Mouse (Mus musculus) CD4-positive, CD25-positive, alpha-beta regulatory T cell, adult 4 months (primary cell): ENCODE measurements around the gene Myoz1. TPM values are rescaled to one million over a fixed set of nuclear protein-coding genes. Genes with fewer than 3 reads are reported as not detected.
"Not testable (repeated sequence)": the region's sequence is repeated elsewhere in the genome, so short reads cannot be mapped to it uniquely, and the experiment has no call there.

Experiments
- ATAC-seq: one replicate; pipeline ENCODE4 v1.8.0; 2017
- polyA plus RNA-seq, 2 experiments: library from polyadenylated mRNA; unstranded; fragments of 100-300 nt; shearing (Covaris generic); gene quantifications; one replicate each; pipeline ENCODE4 v1.2.1; 2017

Myoz1 gene
- polyA plus RNA-seq = not detected

DNA sequence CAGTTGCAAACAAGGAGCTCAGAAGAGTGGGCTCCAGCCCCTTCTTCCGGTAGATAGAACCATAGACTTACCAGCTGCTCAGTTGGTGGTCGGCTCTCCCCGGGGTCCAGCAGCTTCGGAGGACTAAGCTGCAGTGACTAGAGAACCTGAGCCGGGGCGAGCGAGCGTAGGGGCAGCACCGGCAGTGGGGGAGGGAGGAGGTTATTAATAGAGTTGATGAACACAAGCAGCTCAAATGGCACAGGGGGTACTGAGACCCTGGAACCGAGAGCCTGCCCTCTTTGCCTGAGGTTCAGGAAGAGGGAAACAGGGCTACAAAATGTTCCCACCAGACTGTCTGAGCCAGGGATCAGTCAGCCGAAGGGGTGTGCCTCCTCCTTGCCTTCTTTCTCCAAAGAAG is at the start of gene Myoz1:
TSS of gene Myoz1 (minus strand) at position 180 of the 400 bp plus-strand sequence.
- ATAC-seq = no peak

DNA sequence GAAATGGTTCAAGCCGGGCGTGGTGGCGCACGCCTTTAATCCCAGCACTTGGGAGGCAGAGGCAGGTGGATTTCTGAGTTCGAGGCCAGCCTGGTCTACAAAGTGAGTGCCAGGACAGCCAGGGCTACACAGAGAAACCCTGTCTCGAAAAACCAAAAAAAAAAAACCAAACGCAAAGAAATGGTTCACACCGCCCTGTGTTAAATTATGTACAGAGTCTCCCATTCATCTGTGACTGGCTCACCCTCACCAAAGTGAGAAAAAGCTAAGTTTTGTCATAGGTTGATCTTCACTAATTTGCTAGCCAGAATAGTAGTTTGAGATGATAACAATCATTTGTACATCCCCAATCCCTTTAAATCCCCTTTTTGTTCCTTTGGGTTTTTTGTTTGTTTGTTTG is 47.1 kb upstream of the Myoz1 start:
- not testable (repeated sequence) for ATAC-seq

DNA sequence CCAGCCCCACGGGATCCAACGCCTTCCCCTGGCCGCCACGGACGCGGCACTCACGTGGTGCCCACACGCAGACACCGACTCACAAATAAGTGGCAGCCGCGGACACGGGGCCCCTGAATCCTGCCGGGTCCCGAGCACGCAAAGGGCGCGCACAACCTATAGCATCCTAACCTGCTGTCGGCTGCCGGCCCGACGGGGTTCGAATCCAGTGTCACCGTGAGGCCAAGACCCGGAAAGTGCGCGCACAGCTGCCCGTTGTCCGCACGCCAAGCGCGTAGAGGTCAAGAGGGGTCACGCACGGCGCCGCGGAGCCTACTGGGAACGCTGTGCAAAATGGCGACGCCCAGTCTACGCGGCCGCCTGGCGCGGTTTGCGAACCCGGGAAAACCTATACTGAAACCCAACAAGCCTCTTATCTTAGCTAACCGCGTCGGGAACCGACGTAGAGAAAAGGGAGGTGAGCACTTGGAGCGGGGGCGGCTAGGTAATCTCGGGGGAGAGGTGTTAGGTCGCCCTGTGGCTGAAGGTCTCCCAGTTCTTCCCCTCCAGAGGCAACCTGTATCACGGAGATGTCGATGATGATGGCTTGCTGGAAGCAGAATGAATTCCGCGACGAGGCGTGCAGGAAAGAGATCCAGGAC is 46.5 kb upstream of the Myoz1 start, which contains the start of gene Chchd1:
TSS of gene Chchd1 (plus strand) at position 266 of the 641 bp plus-strand sequence.
- ATAC-seq = peak; percentile 69

DNA sequence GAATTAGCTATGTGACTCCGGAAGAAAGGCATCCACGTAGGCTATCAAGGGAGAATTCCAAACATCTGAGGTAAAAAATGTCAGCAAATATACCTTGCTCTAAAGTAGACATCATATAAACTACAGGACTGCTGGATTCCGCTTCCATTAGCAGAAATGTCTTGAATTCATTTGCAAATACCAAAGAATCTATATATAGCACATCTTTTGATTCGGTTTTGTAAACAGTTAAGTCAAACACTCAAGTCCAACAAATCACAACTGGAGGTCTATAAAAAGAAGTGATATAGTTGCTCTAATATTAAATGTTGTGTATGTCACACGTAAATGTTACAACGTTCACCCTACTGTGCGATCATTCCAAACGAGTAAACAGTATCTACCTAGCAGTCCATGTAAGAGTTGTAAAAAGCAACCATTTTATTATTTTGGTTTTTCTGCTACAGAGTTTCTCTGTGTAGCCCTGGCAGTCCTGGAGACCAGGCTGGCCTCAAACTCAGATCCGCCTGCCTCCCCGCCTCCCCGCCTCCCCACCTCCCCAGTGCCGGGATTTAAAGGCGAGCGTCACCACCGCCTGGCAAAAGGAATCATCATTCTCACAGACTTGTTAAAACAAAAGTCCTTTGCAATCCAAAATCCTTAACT is 45.9 kb upstream of the Myoz1 start:
- ATAC-seq = peak; percentile 20

DNA sequence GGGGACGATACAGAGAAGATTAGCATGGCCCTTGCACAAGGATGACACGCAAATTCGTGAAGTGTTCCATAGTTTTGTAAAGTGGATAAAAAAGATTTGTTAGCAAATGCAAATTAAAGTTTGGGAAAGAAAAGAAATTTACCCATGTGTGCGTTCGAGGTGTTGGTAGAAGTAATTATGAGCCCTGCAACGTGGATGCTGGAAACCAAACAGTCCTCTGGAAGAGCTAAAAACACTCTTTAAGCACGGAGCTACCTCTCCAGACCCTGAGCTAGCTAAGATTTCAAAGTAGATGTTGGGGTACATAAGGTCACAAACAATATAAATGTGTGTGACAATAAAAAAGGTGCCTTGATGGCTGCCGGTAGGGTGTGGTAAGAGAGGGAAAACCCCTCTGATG is 45.2 kb upstream of the Myoz1 start:
- no peak for ATAC-seq

DNA sequence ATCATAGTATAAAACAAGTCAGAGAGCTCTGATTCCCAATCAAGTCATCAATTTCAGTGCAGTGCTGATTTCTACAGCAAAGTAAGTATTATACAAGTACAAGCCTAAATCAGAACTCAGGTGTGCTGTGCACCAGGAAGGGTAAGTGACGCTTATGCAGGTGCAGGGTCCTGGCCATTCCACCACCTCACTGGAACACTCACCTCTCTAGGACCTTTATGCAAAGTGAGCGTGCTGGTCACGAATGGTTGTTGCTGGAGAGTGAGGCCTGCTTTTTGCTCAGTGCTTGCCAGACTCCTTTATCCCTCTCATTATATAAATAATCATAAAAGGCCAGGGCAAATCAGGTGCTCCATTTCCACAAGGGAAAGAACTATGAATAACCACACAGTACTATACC is 44.0 kb upstream of the Myoz1 start:
- no peak for ATAC-seq

DNA sequence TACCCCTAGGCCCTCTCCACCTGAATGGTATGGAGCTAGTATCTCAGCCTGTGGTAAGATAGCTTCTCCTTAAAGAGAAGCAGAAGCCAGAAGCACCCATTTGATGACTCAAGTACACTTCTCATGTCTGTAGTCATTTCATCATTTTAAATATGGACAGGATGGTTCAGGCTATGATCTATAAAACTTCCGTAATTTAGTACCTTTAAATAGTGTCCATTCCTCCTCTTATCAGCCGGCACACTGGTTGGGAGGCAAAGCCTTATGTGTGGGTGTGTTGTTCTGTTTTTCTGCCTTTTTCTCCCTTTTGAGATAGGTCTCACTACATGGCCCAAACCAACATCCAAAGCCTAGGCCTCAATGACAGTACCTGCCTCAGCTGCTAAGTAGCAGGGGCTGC is 42.2 kb upstream of the Myoz1 start:
- ATAC-seq = no peak

DNA sequence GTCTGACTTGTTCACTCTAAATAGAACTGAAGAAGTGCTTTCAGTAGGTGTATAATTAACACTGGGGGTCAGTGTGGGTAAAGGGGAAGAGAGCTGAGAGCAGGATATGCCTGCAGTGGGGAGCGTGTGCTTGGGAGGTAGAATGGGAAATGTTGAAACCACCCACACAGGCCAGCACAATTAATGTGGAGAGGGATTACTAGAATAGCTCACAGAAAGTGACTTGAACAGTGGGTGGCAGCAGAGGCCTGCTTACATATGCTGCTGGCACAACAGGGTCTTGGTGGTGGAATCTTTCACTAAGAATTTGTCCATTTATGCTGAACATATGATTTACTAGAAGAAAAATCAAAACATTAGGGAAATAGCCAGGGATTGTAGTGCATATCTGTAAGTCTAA is 40.6 kb upstream of the Myoz1 start:
- ATAC-seq = no peak

DNA sequence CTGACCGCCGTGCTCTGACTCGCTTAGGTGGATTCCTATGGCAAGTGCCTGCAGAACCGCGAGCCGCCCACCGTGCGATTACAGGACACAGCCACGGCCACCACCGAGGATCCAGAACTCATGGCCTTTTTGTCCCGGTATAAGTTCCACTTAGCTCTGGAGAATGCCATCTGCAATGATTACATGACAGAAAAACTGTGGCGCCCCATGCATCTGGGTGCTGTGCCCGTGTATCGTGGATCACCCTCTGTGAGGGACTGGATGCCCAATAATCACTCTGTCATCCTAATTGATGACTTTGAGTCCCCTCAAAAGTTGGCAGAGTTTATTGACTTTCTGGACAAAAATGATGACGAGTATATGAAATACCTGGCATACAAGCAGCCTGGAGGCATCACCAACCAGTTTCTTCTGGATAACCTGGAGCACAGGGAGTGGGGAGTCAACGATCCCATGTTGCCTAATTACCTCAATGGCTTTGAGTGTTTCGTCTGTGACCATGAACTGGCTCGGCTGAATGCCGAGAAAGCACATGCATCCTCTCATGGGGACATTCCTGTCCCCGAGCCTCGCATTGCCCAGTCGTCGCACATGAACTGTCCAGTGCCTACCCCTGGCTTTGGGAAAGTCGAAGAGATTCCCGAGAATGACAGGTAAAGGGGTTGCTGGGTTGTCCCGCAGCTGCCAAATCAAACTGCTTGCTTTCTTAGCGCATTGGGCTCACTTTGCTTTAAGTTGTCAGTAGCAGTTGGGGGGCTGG is 39.6 kb upstream of the Myoz1 start:
- no peak for ATAC-seq

DNA sequence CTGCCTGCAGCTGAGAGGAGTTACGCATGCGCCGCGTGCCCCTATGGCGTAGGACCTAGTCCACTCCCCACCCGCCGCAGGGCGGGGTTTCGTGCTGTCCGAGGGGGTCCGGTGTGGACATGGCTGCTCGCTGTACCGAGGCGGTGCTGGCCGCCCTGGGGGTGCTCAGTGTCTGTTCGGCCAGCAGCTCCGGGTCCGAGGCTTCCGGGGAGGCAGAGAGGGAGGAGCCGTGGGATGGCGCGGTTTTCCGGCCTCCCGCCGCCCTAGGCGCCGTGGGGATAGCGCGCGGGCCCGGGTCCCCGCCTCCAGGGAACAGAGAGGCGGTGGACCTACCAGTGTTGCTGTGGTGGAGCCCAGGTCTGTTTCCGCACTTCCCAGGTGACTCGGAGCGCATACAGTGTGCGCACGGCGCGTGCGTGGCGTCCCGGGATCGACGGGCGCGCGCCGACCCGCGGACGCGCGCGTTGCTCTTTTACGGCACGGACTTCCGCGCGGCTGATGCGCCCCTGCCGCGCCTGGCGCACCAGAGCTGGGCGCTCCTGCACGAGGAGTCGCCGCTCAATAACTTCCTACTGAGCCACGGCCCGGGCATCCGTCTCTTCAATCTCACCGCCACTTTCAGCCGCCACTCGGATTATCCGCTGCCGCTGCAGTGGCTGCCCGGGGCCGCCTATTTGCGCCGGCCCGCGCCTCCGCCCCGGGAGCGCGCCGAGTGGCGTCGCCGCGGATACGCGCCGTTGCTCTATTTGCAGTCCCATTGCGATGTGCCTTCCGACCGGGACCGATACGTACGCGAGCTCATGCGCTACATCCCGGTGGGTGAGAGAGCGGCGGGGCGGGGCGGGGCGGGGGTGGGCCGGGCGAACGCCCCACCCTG is 38.8 kb upstream of the Myoz1 start, which contains the start of gene Fut11:
TSS of gene Fut11 (plus strand) at position 85 of the 877 bp plus-strand sequence.
- peak; percentile 87 for ATAC-seq

DNA sequence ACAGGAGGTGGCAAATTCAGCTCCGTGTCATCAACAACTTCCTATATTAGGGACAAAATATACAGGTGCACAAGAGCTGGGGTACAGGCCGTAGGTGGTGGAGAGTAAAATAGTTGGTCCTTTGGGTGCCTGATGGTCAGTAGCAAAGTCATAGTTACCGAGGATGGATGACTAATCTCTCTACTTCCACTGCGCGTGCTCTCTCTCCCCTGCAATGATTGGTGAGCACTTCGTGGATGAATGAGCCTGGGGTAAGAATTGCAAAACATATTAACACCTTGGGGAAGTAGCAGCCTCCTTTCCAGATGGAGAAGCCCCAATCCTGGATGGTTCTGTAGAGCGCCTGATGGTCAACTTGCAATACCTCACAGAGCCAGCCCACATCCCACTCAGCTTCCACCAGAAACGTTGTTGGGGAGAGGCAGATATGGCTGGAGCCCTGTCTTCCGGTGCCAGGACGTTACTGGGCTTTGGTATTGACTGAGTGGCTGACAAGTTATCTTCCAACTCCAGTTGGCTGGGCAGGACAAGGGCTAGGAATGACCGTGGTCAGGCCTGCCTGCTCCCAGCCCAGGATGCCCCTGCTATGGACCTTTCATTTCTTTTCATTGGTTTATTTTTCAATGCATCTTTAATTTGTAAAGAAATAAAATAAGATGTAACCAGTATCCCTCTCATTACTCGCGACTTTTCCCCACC is 38.0 kb upstream of the Myoz1 start:
- ATAC-seq = no peak

DNA sequence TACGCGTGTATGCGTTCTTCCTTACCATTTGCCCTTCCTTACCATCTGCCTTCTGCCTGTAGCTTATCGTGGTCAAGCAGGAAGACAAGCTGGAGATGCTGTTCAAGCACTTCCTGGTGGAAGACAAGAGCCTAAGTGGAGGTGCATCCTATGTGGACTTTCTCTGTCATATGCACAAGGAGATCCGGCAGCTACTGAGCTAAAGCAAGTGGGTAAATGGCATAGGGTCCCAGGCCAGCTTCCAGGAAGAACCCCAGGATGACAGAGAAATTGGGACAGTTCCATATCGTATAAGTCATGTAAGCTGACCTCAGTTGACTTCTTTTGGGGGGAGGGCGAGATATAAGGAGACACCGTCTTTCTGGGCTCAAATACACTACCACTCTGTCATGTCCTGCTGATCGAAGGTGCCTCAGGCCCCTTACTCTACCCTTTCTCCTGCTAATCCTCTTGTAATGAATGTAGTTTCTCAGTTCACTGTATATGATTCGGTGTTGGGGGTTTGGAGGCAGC is 37.3 kb upstream of the Myoz1 start:
- no peak for ATAC-seq

DNA sequence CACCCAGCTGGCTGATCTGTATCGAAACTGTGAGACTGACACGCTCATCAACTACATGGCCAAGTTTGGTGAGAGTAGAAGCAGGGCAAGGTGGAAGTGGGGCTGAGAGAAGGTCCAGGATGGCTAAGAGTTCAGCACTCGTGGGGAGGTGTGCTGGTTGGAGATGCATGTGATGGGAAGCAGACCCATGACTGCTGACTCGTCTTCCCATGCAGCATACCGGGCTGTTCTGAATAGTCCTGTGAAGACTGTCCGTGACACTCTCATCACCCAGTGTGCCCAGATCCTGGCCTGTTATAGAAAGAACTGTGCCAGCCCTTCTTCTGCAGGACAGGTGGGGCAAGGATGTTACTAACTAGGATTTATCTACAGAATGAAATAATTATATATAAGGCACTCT is 35.4 kb upstream of the Myoz1 start:
- ATAC-seq = no peak

DNA sequence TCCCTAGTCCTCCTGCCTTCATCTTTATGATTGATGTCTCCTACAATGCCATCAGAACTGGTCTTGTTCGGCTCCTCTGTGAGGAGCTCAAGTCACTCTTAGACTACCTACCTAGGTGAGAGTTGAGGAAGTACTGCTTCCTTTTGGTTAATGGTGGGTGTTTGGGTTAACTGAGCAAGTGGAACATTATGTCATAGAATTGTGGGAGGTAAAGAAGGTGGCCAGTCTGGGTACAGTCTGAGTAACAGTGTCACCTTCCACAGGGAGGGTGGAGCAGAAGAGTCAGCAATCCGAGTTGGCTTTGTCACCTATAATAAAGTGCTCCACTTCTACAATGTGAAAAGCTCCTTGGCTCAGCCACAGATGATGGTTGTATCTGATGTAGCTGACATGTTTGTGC is 32.7 kb upstream of the Myoz1 start:
- peak; percentile 59 for ATAC-seq

DNA sequence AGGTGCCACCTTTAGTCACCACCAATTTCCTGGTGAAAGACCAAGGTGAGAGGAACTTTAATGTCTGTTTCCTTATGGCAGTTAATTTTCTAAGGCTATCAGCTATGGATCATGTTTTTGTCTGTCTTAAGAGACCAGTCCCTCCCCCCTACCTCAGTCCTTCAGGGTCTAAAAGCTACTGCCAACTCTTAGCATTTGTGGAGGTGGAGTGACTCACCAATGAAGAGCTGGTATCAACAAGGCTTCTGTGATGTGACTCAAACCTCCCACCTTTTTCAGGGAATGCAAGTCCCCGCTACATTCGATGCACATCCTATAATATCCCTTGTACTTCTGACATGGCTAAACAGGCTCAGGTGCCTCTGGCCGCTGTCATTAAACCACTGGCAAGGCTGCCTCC is 30.2 kb upstream of the Myoz1 start:
- ATAC-seq = no peak

DNA sequence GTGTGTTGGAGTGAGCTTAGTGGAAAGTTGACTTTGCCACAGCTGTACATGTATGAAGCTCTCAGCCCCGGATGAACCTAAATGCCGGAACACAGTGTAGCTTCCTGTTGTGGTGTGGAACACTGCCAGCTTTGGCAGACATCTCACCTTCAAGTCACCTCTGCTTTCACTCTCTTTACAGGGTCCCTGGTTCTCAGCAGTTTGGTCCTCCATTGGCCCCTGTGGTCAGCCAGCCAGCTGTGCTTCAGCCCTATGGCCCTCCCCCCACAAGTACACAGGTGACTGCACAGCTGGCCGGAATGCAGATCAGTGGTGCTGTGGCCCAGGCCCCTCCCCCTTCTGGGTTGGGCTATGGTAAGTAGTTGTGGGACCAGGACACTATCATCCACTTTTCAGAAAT is 26.2 kb upstream of the Myoz1 start:
- ATAC-seq = peak; percentile 99

DNA sequence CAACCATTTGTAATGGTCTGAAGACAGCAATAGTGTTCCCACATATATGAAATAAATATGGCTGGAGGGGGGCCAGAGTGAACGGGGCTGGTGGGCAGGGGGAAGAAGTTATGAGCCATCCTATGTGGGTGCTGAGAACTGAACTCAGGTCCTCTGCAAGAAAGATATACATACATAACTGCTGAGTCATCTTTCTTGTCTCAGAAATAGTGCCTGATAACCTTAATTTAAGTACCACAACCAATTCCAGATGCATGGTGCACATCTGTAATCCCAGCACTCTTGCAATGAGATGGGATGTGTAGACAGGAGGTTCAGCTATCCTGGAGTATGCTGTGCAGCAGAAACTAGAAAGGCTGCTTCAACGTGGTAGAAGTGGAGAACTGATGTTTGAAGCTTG is 25.4 kb upstream of the Myoz1 start:
- no peak for ATAC-seq

DNA sequence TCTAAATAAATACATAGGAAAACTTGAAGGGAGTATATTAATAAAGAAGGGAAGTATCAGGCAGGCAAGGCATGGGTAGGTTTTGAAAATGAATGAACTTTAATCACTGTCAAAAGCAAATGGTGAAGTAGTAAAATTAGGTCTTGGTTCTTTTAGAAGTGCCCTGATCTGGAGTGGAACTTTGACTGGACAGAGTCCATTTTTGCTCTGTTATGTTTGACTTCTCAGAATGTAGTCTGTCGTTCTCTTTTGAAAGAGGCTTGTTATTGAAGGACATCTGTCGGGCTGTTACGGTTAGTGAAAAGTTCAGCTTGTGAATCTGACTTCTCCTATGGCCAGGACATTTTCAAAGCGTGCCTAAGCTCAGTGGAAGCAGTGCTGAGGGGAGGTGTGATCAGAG is 21.6 kb upstream of the Myoz1 start:
- no peak for ATAC-seq

DNA sequence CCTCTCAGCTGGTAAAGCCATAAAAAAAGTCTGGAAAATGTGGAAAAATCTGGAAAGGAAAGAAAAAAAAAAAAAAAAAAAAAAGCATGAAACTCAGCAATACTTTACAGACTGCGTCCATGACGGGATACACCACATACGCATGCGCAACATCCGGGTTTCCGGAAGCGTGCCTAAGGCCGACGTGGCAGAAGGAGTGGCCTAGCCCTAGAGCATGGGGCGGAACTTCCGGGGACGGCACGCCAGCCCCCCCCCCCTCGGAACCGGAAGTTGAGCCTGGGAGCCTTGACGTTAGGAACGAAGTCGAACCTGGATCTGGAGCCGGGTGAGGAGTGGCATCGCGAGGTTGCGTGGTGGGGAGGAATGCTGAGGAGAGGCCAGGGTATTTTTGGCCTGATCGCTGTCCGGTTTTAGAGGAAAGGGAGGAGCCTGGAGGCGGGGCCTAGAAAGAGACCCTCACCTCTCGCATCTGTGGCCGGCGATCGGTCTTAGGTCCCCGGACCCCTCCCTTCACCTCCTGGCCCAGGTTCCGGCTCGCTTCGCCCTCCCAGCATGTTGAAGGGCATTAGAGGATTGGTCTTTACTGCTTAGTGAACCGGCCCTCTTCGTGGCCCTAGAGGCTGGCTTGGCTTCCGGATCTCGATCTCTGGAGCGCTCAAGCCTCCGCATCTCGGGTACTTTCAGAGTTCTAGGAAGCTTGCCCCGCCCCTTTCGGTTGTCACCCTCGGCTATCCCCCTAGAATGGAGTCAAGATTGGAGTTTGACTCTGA is 17.9 kb upstream of the Myoz1 start, which contains the start of gene Sec24c:
TSS of gene Sec24c (plus strand) at position 245 of the 770 bp plus-strand sequence.
- peak; percentile 92 for ATAC-seq

DNA sequence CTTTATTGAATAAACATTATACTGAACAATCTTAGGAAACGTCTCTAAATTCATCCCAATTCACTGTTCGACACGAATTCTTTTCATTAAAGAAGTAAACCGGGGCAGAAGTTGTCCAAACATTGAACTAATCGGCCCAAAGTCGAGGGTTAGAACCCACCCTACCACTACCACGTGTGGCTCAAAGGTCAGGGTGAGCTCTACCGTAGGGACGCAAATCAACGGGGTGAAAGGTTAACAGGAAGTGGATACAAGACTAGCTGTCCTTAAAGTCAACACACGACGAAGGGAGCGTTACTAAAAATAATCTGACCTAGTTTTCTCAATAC is 17.4 kb upstream of the Myoz1 start:
- ATAC-seq = peak; percentile 50

DNA sequence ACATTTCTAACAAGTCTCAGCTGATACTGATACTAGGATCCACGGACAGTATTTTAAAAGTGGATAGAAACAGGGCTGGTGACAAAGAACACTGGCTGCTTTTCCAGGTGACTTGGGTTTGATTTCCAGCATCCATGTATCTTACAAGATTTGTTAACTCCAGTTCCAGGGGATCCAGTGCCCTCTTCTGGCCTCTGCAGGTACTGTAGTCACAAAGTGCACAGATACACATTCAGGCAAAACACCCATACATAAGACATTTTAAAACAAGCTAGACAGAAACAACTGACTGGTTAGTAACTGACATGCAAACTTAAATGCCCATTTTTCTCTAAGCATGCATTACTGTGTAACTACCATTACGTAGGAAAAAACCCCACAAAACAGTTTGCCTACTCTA is 16.6 kb upstream of the Myoz1 start:
- ATAC-seq = no peak
